Mouse (Mus musculus) common myeloid progenitor, adult 5-6 weeks (primary cell): ENCODE measurements around the gene Frmd5. TPM values are rescaled to one million over a fixed set of nuclear protein-coding genes. Genes with fewer than 3 reads are reported as not detected.
"Not testable (repeated sequence)": the region's sequence is repeated elsewhere in the genome, so short reads cannot be mapped to it uniquely, and the experiment has no call there.

Source experiments
- ATAC-seq: replicated peaks from 2 replicates; pipeline ENCODE4 v1.8.0; 2016; ENCODE audit warnings: low read depth, mild to moderate bottlenecking, moderate TSS enrichment, inconsistent platforms; ENCODE audit not compliant: poor library complexity, severe bottlenecking
- total RNA-seq: library from RNA; stranded (forward); fragments of 200-1000, 187-1606 nt; gene quantifications from 2 replicates; pipeline ENCODE4 v1.2.3, GENCODE M21; 2017

Gene Frmd5
- total RNA-seq, 1 experiment from 2014 or later, result not detected

GRCm38 (mm10) chr2:121587523-121588308 lies 219.2 kb downstream of the Frmd5 start:
- ATAC-seq, result peak; percentile 78

DNA sequence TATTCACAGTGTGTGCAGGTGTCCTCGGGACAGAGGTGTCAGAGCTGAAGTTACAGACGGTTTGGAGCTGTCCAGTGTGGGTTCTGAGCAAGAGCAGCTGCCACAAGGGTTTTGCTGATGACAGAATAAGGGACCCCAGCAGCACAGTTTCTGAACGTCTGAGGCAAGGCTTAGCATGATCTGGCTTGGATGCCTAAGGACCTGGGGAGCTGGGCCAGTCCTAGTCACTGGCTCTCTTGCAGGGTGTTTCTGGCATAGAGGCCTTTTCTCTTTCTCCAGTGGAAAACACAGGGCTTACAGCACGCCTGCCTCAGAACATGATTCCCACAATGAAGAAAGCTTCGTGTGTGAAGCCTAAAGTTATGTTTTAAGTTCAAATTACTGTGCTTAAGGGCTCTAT lies 222.2 kb downstream of the Frmd5 start:
- ATAC-seq, result no peak

- ATAC-seq, result peak; percentile 20; the same call in 1 of the 2 replicates
Measured at GRCm38 (mm10) chr2:121583468-121584116, 223.3 kb downstream of the Frmd5 start.

DNA sequence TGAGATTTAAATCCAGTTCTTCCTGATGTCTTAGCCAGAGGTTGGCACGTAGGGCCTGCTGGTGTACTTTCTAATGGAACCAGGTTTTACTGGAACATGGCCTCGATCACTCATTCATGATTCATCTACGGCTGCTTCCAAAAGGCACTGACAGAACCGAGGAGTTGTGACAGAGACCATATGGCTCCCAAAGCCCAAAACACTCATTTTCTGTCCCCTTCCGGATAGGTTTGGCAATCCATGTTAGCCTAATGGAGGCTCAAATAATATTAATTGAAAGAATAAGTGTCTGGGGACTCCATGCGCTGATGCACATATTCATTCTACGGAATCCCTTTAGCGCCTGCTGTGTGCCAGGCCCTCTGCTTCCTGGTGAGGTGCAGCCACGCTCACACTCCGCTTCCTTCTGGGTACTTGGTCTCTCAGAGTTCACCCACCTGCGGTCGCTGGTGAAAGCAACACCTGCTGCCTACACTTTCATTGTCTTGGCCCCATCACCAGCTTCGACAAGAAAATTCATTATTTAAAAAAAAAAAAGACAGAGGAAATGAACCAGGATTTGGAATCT lies 224.0 kb downstream of the Frmd5 start:
- no peak for ATAC-seq

- ATAC-seq, result no peak
Measured at GRCm38 (mm10) chr2:121575741-121576201, 231.1 kb downstream of the Frmd5 start.

GRCm38 (mm10) chr2:121574066-121574630 lies 232.7 kb downstream of the Frmd5 start:
- ATAC-seq, result no peak

GRCm38 (mm10) chr2:121571780-121572179 lies 235.1 kb downstream of the Frmd5 start:
- peak; percentile 98 for ATAC-seq

DNA sequence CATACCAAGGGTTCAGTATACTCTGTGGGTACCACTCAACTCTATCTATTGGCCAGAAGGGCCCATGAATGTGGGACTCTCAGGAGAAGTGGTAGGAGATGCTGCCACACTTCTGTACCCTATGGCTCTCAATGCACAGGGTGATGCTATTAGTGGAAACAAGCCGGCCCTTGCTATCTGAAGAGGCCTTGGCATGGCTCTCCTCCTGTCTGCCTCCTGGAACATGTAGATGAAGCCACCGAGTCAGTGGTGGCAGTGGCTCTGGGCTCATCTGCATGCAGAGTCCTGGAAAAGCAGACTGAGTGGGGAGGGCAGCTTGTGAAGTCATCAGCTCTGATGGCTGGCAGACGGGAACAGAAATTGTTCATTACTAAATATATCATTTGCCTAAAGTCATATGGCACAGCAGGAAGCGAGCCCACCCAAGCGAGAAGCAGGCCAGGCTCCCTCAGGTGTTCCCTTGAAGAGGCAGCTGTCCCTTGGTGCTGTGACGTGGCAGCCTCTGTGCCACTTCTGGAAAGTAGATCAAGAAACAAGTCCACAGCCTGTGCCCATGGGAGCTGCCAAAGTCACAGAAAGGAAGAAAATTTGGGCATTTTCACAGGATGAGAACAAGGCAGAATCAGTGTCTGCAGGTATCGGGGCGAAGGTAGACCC lies 235.8 kb downstream of the Frmd5 start:
- ATAC-seq, result no peak

- ATAC-seq, result no peak
Measured at GRCm38 (mm10) chr2:121570049-121570448, 236.8 kb downstream of the Frmd5 start.

- no peak for ATAC-seq
Measured at GRCm38 (mm10) chr2:121565911-121566310, 241.0 kb downstream of the Frmd5 start.

- peak; percentile 87 for ATAC-seq
Measured at GRCm38 (mm10) chr2:121563117-121563516, 243.8 kb downstream of the Frmd5 start.

- no peak for ATAC-seq
Measured at GRCm38 (mm10) chr2:121551271-121551670, 255.6 kb downstream of the Frmd5 start.

- no peak for ATAC-seq
Measured at GRCm38 (mm10) chr2:121549630-121550029, 257.3 kb downstream of the Frmd5 start.

GRCm38 (mm10) chr2:121544829-121545228 lies 262.1 kb downstream of the Frmd5 start:
- no peak for ATAC-seq

- ATAC-seq, result no peak
Measured at GRCm38 (mm10) chr2:121525056-121525455, 281.8 kb downstream of the Frmd5 start.

DNA sequence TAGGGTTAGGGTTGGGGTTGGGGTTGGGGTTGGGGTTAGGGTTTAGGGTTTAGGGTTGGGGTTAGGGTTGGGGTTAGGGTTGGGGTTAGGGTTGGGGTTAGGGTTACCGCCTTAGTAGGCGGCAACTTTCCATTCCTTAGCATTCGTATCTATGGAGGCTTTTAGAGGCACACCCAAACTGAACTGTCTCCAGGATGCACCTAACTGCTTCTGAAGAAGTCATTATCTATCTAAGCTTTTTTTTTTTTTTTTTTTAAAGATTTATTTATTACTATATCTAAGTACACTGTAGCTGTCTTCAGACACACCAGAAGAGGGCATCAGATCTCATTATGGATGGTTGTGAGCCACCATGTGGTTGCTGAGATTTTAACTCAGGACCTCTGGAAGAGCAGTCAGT lies 284.1 kb downstream of the Frmd5 start:
- not testable (repeated sequence) for ATAC-seq

GRCm38 (mm10) chr2:121522006-121522405 lies 284.9 kb downstream of the Frmd5 start:
- no peak for ATAC-seq

DNA sequence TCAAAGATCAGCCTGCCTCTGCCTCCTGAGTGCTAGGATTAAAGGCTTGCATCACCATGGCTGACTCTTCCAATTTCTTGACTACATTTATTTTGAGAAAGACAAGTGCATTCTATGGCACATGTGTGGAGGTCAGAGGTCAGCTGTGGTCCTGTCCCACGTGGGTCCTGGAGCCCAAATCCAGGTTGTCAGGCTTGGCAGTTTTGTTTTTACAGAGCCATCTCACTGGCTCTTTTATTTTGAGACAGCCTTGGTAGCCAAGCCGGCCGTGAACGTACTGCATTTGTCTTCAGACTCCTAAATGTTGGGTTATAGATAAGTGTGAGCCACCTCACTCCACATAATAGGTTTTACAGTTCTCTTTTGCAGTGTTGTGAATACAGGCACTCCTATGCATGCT lies 288.2 kb downstream of the Frmd5 start:
- ATAC-seq, result not testable (repeated sequence)

- ATAC-seq, result no peak
Measured at GRCm38 (mm10) chr2:121518106-121518505, 288.8 kb downstream of the Frmd5 start.

DNA sequence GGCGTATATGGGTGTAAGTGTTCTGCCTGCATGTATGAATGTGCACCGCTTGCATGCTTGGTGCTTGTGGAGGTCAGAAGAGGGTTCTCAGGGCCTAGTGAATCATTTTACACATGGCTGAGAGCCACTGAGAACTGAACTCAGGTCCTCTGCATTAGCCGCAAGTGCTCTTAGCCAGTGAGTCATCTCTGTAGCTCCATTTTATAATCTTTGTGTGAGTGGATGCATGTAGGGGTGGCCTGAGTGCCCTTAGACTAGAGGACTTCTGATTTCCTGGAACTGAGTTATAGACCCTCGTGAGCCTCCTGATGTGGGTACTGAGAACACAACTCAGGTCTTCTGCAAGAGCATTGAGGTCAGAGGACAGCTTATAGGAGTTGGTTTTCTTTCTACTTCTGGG lies 292.7 kb downstream of the Frmd5 start:
- no peak for ATAC-seq
